Mouse (Mus musculus): ENCODE data around the gene Tut4.

The Tut4 gene

DNA sequence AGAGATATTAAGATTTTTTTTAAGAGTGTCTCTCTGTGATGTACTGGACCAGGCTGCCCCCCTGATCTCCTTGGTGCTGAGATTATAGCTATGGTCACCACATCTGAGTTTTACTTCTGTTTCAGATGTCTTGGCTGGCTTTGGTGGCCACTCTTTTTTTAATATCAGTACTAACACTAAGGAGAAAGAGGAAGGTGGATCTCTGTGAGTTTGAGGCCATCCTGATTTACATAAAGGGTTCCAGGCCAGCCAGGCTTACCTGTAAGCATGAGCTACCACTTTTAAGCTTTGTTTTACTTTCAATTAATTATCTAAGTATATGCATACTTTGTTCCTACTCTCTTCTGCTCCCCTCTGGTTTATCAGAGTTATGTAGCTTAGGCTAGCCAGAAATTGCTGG is 23.6 kb downstream of the Tut4 start:
- in situ Hi-C loops (cut with MboI, MseI), result no loop called here

- in situ Hi-C loops (cut with MboI, MseI), result no loop called here
Measured at GRCm38 (mm10) chr4:108484230-108484629, 25.0 kb downstream of the Tut4 start.

GRCm38 (mm10) chr4:108503023-108503422 is 43.8 kb downstream of the Tut4 start:
- in situ Hi-C loops (cut with MboI, MseI), result loop anchor here (10.0 kb wide), 1 partner anchor 758 kb away; no protein-coding TSS in a partner anchor

DNA sequence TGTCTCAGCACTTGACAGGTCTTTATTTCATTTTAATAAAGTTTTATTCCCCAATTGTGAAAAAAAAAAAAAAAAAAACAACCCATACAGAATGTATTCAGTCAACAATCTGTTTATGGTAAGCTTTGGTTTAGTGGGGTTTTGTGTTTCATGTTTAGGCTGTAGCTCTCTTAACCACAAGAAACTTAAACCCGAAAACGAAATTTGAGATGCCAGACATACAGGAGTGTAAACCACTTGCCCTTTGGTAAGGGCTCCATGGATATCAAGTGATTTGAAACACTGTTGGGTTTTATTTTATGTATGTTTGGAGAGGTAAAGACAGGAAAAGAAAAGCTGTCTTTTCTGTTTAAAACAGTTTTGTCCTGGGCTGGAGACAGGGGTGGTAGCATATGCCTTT is 80.5 kb downstream of the Tut4 start:
- in situ Hi-C loops (cut with MboI, MseI), result no loop called here

- in situ Hi-C loops (cut with MboI, MseI), result no loop called here
Measured at GRCm38 (mm10) chr4:108565026-108565425, 105.8 kb downstream of the Tut4 start.

DNA sequence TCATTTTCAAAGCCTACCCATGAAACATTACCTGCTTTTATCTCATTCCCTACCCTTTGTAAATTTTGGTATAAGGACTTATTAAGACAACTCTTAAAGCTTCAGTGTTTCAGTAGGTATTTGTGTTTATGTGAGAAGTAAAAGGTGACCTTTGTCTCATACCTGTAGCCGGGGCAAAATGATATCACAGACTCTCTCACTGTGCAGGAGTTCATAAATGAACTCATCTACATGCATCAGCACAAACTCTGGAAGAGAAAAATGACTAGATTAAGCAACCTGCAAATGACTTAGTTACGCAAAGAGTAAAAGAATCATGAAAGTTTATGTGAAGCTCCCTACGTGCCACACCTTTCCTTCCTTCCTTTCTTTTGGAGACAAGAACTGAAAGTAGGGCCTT is 113.4 kb downstream of the Tut4 start:
- in situ Hi-C loops (cut with MboI, MseI), result no loop called here

- in situ Hi-C loops (cut with MboI, MseI), result no loop called here
Measured at GRCm38 (mm10) chr4:108578840-108579742, 119.9 kb downstream of the Tut4 start, which contains the start of the genes Prpf38a and Orc1. Gene Prpf38a (minus strand): TSS chr4:108579336. Gene Orc1 (plus strand): TSS chr4:108579423.

DNA sequence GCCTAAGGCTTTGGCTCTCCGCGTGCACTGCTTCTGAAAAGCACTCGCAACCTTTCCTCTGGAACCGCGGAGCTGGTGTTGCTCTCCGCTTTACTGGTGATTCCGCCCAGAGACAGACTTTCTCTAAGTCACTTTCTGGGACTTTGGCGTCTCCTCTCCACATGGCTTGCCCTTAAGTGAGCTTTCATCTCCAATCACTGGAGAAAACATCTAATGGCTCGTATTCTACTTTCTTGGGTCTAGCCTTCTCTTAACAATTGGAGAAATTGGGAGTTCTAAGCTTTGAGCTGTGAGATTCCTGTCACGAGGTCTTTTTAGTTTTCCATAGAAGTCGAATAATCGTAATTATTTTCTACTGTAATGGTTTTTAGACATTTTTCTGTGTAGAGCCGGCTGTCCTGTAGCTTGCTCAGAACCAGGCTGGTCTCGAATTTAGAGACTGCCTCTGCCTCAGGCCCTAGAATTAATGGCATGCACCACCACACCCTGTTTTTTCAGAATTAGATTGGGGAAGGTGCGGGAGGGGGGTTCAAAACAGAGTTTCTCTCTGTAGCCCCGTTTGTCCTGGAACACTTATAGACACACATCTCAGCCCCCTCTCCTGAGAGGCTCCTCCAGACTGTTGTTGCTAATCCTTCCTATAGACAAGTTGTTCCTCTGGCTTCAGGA is 120.7 kb downstream of the Tut4 start:
- in situ Hi-C loops (cut with MboI, MseI), result no loop called here

GRCm38 (mm10) chr4:108593376-108593775 is 134.2 kb downstream of the Tut4 start:
- in situ Hi-C loops (cut with MboI, MseI), result no loop called here

GRCm38 (mm10) chr4:108595785-108596184 is 136.6 kb downstream of the Tut4 start:
- in situ Hi-C loops (cut with MboI, MseI), result no loop called here

DNA sequence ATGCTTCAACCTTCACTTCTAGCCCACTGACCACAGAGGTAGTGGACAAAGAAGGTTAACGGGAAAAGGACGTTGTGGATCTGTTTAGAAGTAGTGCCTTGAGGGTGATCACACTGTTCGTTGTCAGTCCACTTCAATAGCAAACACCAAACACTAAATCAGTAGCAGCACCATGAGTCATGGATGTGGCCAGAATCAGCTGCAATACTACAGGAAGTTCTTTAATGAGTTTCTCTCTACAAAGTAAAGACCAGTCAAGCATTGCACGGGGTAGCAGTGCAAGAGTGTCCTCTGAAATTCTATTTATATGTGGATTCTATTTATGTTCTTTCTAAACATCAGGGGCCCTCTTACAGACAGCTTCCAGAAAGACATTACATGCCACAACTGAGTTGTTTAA is 139.1 kb downstream of the Tut4 start:
- in situ Hi-C loops (cut with MboI, MseI), result no loop called here

- in situ Hi-C loops (cut with MboI, MseI), result no loop called here
Measured at GRCm38 (mm10) chr4:108601870-108602269, 142.6 kb downstream of the Tut4 start.

DNA sequence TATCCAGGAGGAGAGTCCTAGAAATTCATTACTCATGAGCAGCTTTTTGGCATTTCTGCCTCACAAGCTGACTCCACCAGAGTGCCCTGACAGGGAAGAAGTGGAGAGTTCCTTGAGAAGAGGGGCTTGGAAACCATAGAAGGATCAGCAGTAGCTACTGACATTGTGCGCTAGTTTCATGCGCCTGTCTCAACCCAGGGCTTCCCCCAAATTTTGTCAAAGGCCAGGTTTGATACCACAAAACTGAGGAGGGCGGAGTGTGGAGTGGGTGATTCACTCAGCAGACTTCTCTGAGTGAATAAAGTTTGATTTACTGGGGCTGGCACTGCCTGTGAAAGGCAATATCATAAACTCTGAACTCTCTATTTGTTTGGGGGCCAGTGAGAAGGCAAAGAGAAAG is 149.4 kb downstream of the Tut4 start:
- in situ Hi-C loops (cut with MboI, MseI), result no loop called here

All from T-helper 1 cell (primary cell).